Mouse (Mus musculus): ENCODE data around the gene Mapk8ip2.

Gene Mapk8ip2

GRCm38 (mm10) chr15:89480584-89480983 lies 26.9 kb downstream of the Mapk8ip2 start:
- in situ Hi-C loops (cut with MboI, MseI), result no loop called here

- in situ Hi-C loops (cut with MboI, MseI), result no loop called here
These were observed 34.5 kb downstream of the Mapk8ip2 start for GRCm38 (mm10) chr15:89488182-89488581.

DNA sequence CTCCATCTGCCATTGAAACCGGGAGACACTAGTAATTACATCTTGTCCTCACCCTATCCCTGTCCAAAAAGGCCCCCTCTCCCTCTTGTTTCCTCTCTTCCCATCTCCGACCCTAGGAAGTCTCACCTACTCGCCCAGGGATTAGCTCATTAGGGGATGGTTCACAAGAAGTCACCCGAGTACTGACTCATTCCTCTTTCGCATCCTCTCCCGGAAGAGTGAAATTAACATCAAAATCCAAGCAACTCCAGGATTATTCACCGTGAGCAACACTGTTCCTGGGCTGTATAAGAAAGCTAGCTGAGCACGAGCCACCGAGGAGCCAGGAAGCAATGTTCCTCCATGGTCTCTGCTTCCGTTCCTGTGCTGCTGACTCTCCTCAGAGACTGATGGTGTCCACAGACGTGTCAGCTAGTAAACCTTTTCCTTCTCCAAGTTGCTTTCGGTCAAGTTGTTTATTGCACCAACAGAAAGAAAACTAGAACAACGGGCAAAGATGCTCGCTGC lies 35.0 kb downstream of the Mapk8ip2 start:
- in situ Hi-C loops (cut with MboI, MseI), result no loop called here

- in situ Hi-C loops (cut with MboI, MseI), result no loop called here
These were observed 41.3 kb downstream of the Mapk8ip2 start for GRCm38 (mm10) chr15:89494970-89495369.

DNA sequence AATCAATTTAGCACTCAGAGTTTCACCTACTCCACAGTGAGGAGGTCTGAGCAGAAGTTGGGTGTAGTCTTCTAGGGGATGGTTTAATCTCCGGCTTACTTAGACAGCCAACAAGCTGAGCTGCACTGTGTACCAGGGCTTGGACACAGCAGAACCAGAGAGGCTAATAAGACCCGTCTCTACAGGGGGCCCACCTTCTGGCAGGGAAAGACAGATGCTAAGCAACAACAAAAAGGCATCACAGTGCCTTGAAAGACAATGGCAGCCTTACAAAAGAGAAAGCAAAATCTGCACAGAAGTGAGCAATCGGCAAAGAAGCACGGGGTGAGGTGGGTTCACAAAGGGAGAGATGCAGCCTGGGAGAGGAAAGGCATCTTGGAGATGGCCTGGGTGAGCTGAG lies 42.4 kb downstream of the Mapk8ip2 start:
- in situ Hi-C loops (cut with MboI, MseI), result no loop called here

- in situ Hi-C loops (cut with MboI, MseI), result no loop called here
These were observed 43.1 kb downstream of the Mapk8ip2 start for GRCm38 (mm10) chr15:89496841-89497240.

- in situ Hi-C loops (cut with MboI, MseI), result no loop called here
These were observed 43.8 kb downstream of the Mapk8ip2 start for GRCm38 (mm10) chr15:89497391-89498048.

GRCm38 (mm10) chr15:89498049-89498960 lies 44.6 kb downstream of the Mapk8ip2 start:
- in situ Hi-C loops (cut with MboI, MseI), result no loop called here

DNA sequence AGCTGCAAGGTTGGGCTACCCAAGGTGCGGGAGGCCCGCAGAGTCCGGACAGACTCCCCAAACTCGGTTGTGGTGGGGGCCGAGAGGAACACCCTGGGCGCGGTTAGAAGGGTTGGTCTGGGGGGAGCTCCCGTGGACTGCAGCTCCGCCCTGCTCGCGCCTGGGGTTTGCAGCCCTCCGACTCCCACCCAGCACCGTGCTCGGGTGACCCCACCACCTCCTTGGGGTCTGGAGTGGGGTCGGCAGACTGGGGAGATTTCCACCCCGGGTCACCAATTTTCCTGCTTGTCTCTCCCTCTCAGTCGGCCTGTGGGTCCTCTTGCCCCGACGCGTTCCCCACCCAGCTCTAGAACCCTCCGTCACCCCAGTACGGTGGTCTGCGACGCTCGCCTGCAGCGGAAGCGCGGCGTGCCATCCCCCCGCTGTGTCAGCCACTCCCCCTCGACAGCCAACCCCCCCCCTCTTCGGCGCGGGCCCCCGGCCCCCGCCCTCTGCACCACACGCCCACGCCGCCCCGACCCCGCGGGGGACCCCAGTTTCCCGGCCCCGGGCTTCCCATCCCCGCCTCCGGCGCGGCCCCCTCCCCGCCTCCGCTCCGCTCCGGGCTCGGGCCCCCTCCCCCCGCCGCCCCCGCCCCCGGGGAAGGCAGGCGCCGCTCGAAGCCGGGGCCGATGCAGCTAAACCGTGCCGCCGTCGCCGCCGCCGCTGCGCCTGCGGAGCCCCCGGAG lies 45.4 kb downstream of the Mapk8ip2 start, which contains the start of gene Shank3:
Shank3 (plus strand) TSS at position 663 of the 728 bp plus-strand sequence.
- in situ Hi-C loops (cut with MboI, MseI), result no loop called here

GRCm38 (mm10) chr15:89499784-89500220 lies 46.1 kb downstream of the Mapk8ip2 start:
- in situ Hi-C loops (cut with MboI, MseI), result no loop called here

GRCm38 (mm10) chr15:89500221-89500791 lies 46.6 kb downstream of the Mapk8ip2 start:
- in situ Hi-C loops (cut with MboI, MseI), result no loop called here

DNA sequence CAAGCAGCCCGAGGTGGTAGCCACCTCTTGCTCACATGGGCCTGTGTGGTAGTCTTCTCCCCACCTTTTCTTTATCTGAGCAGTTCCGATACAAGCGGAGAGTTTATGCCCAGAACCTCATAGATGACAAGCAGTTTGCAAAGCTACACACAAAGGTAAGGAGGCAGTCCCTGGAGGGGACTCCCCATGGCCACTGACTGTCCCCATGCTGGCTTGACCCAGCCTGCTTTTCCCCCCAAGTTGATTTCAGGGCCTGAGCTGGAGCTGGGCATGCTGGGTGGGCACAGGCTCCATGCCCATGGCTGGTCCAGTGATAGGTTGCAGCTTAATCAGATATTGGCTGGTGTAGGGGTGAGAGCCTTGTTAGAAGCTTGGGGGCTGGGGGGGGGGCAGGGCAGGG lies 47.6 kb downstream of the Mapk8ip2 start:
- in situ Hi-C loops (cut with MboI, MseI), result no loop called here

DNA sequence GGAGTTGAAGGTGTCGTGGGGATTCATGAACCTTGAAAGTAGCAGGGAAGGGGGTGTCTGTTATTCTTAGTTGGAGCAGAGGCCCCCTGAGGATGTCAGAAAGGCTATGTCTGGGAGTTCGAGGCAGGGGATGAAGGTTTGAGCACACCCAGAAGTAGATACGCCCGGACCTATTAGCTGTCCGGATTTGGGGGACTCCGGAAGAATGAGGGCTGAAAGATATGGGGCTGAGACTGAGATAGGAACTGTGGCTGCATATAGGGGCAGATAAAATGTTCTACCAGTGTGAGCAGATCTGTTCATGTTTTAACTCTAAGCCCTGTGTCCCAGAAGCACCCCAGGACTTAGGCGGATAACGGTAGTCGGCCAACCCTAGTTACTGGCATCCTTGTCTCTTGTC lies 51.1 kb downstream of the Mapk8ip2 start:
- in situ Hi-C loops (cut with MboI, MseI), result no loop called here

- in situ Hi-C loops (cut with MboI, MseI), result no loop called here
These were observed 54.0 kb downstream of the Mapk8ip2 start for GRCm38 (mm10) chr15:89507751-89508150.

- in situ Hi-C loops (cut with MboI, MseI), result no loop called here
These were observed 59.0 kb downstream of the Mapk8ip2 start for GRCm38 (mm10) chr15:89512679-89513078.
